In the genomic region with DNA sequence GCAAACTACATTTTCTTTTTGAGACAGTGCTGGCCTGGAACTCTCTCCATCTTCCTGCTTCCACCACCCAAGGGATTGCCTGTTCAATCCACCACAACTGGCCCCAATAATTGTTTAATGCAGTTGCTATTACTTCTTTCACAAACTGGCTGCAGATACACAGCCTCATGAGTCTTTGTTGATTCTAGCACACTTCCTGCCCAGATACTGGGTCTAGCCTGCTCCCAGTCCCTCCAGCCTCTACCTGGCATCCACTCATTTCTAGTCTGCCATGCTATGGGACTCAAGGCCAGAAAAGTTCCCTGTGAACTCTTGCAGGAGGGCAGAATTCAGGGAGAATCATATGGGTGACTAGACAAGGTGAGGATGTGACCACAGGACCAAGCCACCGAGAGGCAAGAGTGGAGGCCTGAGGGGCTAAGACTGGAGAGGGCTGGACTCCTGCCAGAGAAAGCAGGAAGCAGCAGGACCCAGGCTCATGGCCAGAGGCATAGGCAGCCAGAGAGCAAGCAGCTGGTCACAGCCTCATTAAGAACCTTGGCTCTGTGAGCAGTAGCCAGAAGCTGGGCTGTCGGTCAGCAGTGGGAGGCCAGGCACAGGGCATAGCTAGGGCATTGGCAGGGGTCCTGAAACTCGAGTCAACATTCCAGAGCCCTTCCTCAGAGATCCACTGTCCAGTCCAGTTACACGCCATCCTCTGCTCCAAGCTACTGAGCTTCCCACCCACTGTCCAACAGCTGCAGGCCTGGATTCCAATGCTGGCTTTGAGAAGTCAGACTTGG, we compare ENCODE assay signal across 8 mouse cellular contexts. TPM values are rescaled to one million over a fixed set of nuclear protein-coding genes. Genes with fewer than 3 reads are reported as not detected.
A peak's percentile ranks its signal among the peaks of the same experiment; 100 is the strongest.
DNase-seq lines count a peak whose midpoint lies in the region; ATAC-seq and TF ChIP-seq lines count a peak whose summit lies in the region.

No protein-coding gene starts in this region.

- no peak overlapping the region for H3K4me2 ChIP-seq in heart, embryonic 12.5 days
- H3K4me2 ChIP-seq in kidney, embryonic 15.5 days: no peak overlapping the region
- H3K4me2 ChIP-seq in liver, postnatal 0 days (ENCODE audit: low read depth, low read length): no peak overlapping the region
- H3K4me2 ChIP-seq in stomach, embryonic 15.5 days: no peak overlapping the region

- peaks cover 61% of the 10 kb centered on the region for H3K4me1 ChIP-seq in megakaryocyte, embryonic 14.5 days
- H3K4me1 ChIP-seq in heart, embryonic 12.5 days (replicated peaks): peaks cover 11% of the 10 kb centered on the region
- peaks cover 20% of the 10 kb centered on the region for H3K4me1 ChIP-seq in kidney, embryonic 15.5 days
- peaks cover 46% of the 10 kb centered on the region for H3K4me1 ChIP-seq in liver, postnatal 0 days (ENCODE audit: insufficient read depth)
- H3K4me1 ChIP-seq in stomach, embryonic 15.5 days: no peaks in the 10 kb centered on the region

- no peak for ATAC-seq in megakaryocyte, adult 5-6 weeks (ENCODE audit: poor library complexity, severe bottlenecking)
- peak; percentile 76 for ATAC-seq in heart, embryonic 12.5 days (ENCODE audit: insufficient number of reproducible peaks, low FRiP score)
- ATAC-seq in kidney, embryonic 15.5 days (replicated peaks; ENCODE audit: low FRiP score): peak; percentile 87
- ATAC-seq in liver, postnatal 0 days: 0 out of 2 replicates have a peak, but pooled peaks have one; percentile 12
- peak; percentile 82; the same call in 1 of the 2 replicates for ATAC-seq in stomach, embryonic 15.5 days (ENCODE audit: insufficient read depth, low FRiP score, low read depth)

- TF ChIP-seq CTCF in liver, postnatal 0 days (IDR thresholded peaks at IDR 0.05; ENCODE audit: low read depth): no peak

- H3K27ac ChIP-seq in heart, embryonic 12.5 days (ENCODE audit: poor library complexity, severe bottlenecking): peak overlapping the region; percentile 72
- H3K27ac ChIP-seq in kidney, embryonic 15.5 days: peak overlapping the region; percentile 76
- peak overlapping the region; percentile 85; the same call in 1 of the 2 replicates for H3K27ac ChIP-seq in liver, postnatal 0 days (ENCODE audit: low read depth)
- peak overlapping the region; percentile 64; the same call in 1 of the 2 replicates for H3K27ac ChIP-seq in stomach, embryonic 15.5 days

- H3K27me3 ChIP-seq in megakaryocyte, embryonic 14.5 days (replicated peaks): peaks cover 1% of the 10 kb centered on the region
- H3K27me3 ChIP-seq in heart, embryonic 12.5 days (replicated peaks): no peaks in the 10 kb centered on the region
- H3K27me3 ChIP-seq in kidney, embryonic 15.5 days: no peaks in the 10 kb centered on the region
- no peaks in the 10 kb centered on the region for H3K27me3 ChIP-seq in liver, postnatal 0 days (ENCODE audit: insufficient read depth, low read length)
- no peaks in the 10 kb centered on the region for H3K27me3 ChIP-seq in stomach, embryonic 15.5 days (replicated peaks)

- H3K4me3 ChIP-seq in megakaryocyte, embryonic 14.5 days (replicated peaks): peak overlapping the region; percentile 3
- H3K4me3 ChIP-seq in heart, embryonic 12.5 days: no peak overlapping the region
- no peak overlapping the region for H3K4me3 ChIP-seq in kidney, embryonic 15.5 days (replicated peaks)
- H3K4me3 ChIP-seq in liver, postnatal 0 days (ENCODE audit: low read depth, low read length): no peak overlapping the region
- no peak overlapping the region for H3K4me3 ChIP-seq in stomach, embryonic 15.5 days (replicated peaks)

- TF ChIP-seq EP300 in liver, postnatal 0 days (IDR thresholded peaks at IDR 0.05; ENCODE audit: low read depth): no peak

- peaks cover 2% of the 10 kb centered on the region for H3K36me3 ChIP-seq in megakaryocyte, embryonic 14.5 days (replicated peaks; ENCODE audit: low read length)
- H3K36me3 ChIP-seq in heart, embryonic 12.5 days: no peaks in the 10 kb centered on the region
- H3K36me3 ChIP-seq in kidney, embryonic 15.5 days: no peaks in the 10 kb centered on the region
- H3K36me3 ChIP-seq in liver, postnatal 0 days (replicated peaks; ENCODE audit: insufficient read depth, low read length): 0 out of 2 replicates have a peak, but pooled peaks cover 10% of the 10 kb centered on the region
- H3K36me3 ChIP-seq in stomach, embryonic 15.5 days: no peaks in the 10 kb centered on the region

- no peaks in the 10 kb centered on the region for H3K9me3 ChIP-seq in megakaryocyte, embryonic 14.5 days
- no peaks in the 10 kb centered on the region for H3K9me3 ChIP-seq in heart, embryonic 12.5 days (replicated peaks)
- no peaks in the 10 kb centered on the region for H3K9me3 ChIP-seq in kidney, embryonic 15.5 days (replicated peaks)
- H3K9me3 ChIP-seq in liver, postnatal 0 days (ENCODE audit: low read length): no peaks in the 10 kb centered on the region
- H3K9me3 ChIP-seq in stomach, embryonic 15.5 days: no peaks in the 10 kb centered on the region

- 32% methylated on average over 4 of the region's 4 CpGs for WGBS in heart, embryonic 12.5 days
- WGBS in kidney, embryonic 15.5 days: 16% methylated on average over 4 of the region's 4 CpGs
- 53% methylated on average over 4 of the region's 4 CpGs for WGBS in liver, postnatal 0 days (ENCODE audit: insufficient replicate concordance)
- WGBS in stomach, embryonic 15.5 days: 33% methylated on average over 4 of the region's 4 CpGs

- peak; percentile 84 to 89 for DNase-seq in cerebellum, postnatal 10 days
- no peak for DNase-seq in liver, postnatal 0 days
- DNase-seq in natural killer cell, adult 2 months (ENCODE audit: low spot score in 2 of 2): no peak

- H3K9ac ChIP-seq in heart, embryonic 12.5 days: no peak overlapping the region
- no peak overlapping the region for H3K9ac ChIP-seq in kidney, embryonic 15.5 days
- 0 out of 2 replicates have a peak overlapping the region, but pooled peaks have one; percentile 8 for H3K9ac ChIP-seq in liver, postnatal 0 days (replicated peaks)
- H3K9ac ChIP-seq in stomach, embryonic 15.5 days: no peak overlapping the region

RNA-seq across cellular contexts. Expression of gene Tnfrsf1b, which starts 7.4 kb away (rescaled TPM):
- polyA plus RNA-seq in megakaryocyte, embryonic 14.5 days (2012; ENCODE audit: insufficient read depth, low replicate concordance): 2.3 and 9.7 TPM in 2 replicates
- total RNA-seq in megakaryocyte, adult 5-6 weeks (2015): 107 and 112 TPM in 2 replicates
- 113 and 122 TPM in 2 replicates for total RNA-seq in megakaryocyte, adult 5-6 weeks (2017)
- 3.8 and 4.1 TPM in 2 replicates for polyA plus RNA-seq in heart, embryonic 12.5 days (2016; fragmentation: Nextera tagmentation; extraction: Ambion mirVana)
- polyA plus RNA-seq in kidney, embryonic 15.5 days (2015; fragmentation: Nextera tagmentation; extraction: Ambion mirVana): 3.2 and 3.5 TPM in 2 replicates
- 7.2 and 9.4 TPM in 2 replicates for polyA plus RNA-seq in liver, postnatal 0 days (2015; fragmentation: Nextera tagmentation; extraction: Ambion mirVana)
- polyA plus RNA-seq in stomach, embryonic 15.5 days (2015; fragmentation: Nextera tagmentation; extraction: Ambion mirVana): 5.9 and 6.4 TPM in 2 replicates

RNA-seq across cellular contexts. Expression of gene Vps13d, which starts 44.4 kb away (rescaled TPM):
- polyA plus RNA-seq in megakaryocyte, embryonic 14.5 days (2012; ENCODE audit: insufficient read depth, low replicate concordance): 1.7 and 20.6 TPM in 2 replicates
- 22.2 and 24.0 TPM in 2 replicates for total RNA-seq in megakaryocyte, adult 5-6 weeks (2015)
- total RNA-seq in megakaryocyte, adult 5-6 weeks (2017): 40.0 and 59.4 TPM in 2 replicates
- 7.6 and 9.5 TPM in 2 replicates for polyA plus RNA-seq in heart, embryonic 12.5 days (2016; fragmentation: Nextera tagmentation; extraction: Ambion mirVana)
- 9.9 and 10.1 TPM in 2 replicates for polyA plus RNA-seq in kidney, embryonic 15.5 days (2015; fragmentation: Nextera tagmentation; extraction: Ambion mirVana)
- polyA plus RNA-seq in liver, postnatal 0 days (2015; fragmentation: Nextera tagmentation; extraction: Ambion mirVana): 6.6 and 7.0 TPM in 2 replicates
- polyA plus RNA-seq in stomach, embryonic 15.5 days (2015; fragmentation: Nextera tagmentation; extraction: Ambion mirVana): 8.8 and 9.6 TPM in 2 replicates

Comparison
In these comparisons a context has a peak if more than half of its experiments do, and no peak if none do; other contexts are left out.
1. DNase-seq: peak in cerebellum, postnatal 10 days (2 of 2); none in liver, postnatal 0 days (single experiment) and natural killer cell, adult 2 months (0 of 2).
2. Peak in every context shown above with its lines, with median percentiles within 50 percentile points of each other: H3K27ac ChIP-seq.